Mouse (Mus musculus): ENCODE data around the gene Skor1.
A peak's percentile ranks its signal among the peaks of the same experiment; 100 is the strongest.

- no peak for TF ChIP-seq CTCF (IDR thresholded peaks at IDR 0.05; ENCODE audit: low read depth)
- peak; percentile 55; the same call in 1 of the 2 replicates for TF ChIP-seq EP300 (IDR thresholded peaks at IDR 0.05; ENCODE audit: low read depth)
Observed at GRCm38 (mm10) chr9:63194791-63195190, 46.0 kb upstream of the Skor1 start.
